In genomic region chr16:91885389-91886122, GRCm38 (mm10) we compare ENCODE assay signal across 8 mouse cellular contexts.
A peak's percentile ranks its signal among the peaks of the same experiment; 100 is the strongest.
DNase-seq lines count a peak whose midpoint lies in the region; ATAC-seq lines count a peak whose summit lies in the region.

No protein-coding gene starts in this region.

- H3K27me3 ChIP-seq in embryonic facial prominence, embryonic 11.5 days (ENCODE audit: control insufficient read depth, insufficient read depth, low read length) = no peaks in the 10 kb centered on the region
- no peaks in the 10 kb centered on the region for H3K27me3 ChIP-seq in hindbrain, embryonic 15.5 days
- no peaks in the 10 kb centered on the region for H3K27me3 ChIP-seq in lung, embryonic 15.5 days

- 7% methylated on average over 19 of the region's 19 CpGs for WGBS in embryonic facial prominence, embryonic 11.5 days
- 10% methylated on average over 19 of the region's 19 CpGs for WGBS in hindbrain, embryonic 15.5 days
- 7% methylated on average over 17 of the region's 19 CpGs for WGBS in lung, embryonic 15.5 days

- peak overlapping the region; percentile 19; the same call in 1 of the 2 replicates for H3K4me2 ChIP-seq in embryonic facial prominence, embryonic 11.5 days (ENCODE audit: low read depth, low read length)
- peak overlapping the region; percentile 32; the same call in 1 of the 2 replicates for H3K4me2 ChIP-seq in hindbrain, embryonic 15.5 days
- H3K4me2 ChIP-seq in lung, embryonic 15.5 days = peak overlapping the region; percentile 42

- no peak overlapping the region for H3K27ac ChIP-seq in embryonic facial prominence, embryonic 11.5 days (replicated peaks; ENCODE audit: low read depth, low read length)
- H3K27ac ChIP-seq in hindbrain, embryonic 15.5 days (replicated peaks) = peak overlapping the region; percentile 50
- no peak overlapping the region for H3K27ac ChIP-seq in lung, embryonic 15.5 days

- no peak overlapping the region; the same call in 1 of the 2 replicates for H3K9ac ChIP-seq in embryonic facial prominence, embryonic 11.5 days (replicated peaks; ENCODE audit: low read length)
- H3K9ac ChIP-seq in hindbrain, embryonic 15.5 days = no peak overlapping the region
- no peak overlapping the region for H3K9ac ChIP-seq in lung, embryonic 15.5 days

- ATAC-seq in embryonic facial prominence, embryonic 11.5 days (replicated peaks; ENCODE audit: insufficient number of reproducible peaks, low FRiP score, low TSS enrichment, low read depth) = 0 out of 2 replicates have a peak, but pooled peaks have one; percentile 10
- peak; percentile 45; the same call in 1 of the 2 replicates for ATAC-seq in hindbrain, embryonic 15.5 days (ENCODE audit: low FRiP score, low read depth)
- ATAC-seq in lung, embryonic 15.5 days (ENCODE audit: borderline replicate concordance, extremely low read depth, low FRiP score, low TSS enrichment) = 0 out of 2 replicates have a peak, but pooled peaks have one; percentile 14

- H3K4me3 ChIP-seq in embryonic facial prominence, embryonic 11.5 days (ENCODE audit: low read depth, low read length) = no peak overlapping the region
- H3K4me3 ChIP-seq in hindbrain, embryonic 15.5 days = no peak overlapping the region
- 0 out of 2 replicates have a peak overlapping the region, but pooled peaks have one; percentile 1 for H3K4me3 ChIP-seq in lung, embryonic 15.5 days

- H3K4me1 ChIP-seq in embryonic facial prominence, embryonic 11.5 days (ENCODE audit: control insufficient read depth, insufficient read depth, low read length) = peaks cover 3% of the 10 kb centered on the region; the same call in 1 of the 2 replicates
- peaks cover 14% of the 10 kb centered on the region for H3K4me1 ChIP-seq in hindbrain, embryonic 15.5 days (replicated peaks)
- H3K4me1 ChIP-seq in lung, embryonic 15.5 days = peaks cover 19% of the 10 kb centered on the region

- no peaks in the 10 kb centered on the region for H3K9me3 ChIP-seq in embryonic facial prominence, embryonic 11.5 days (replicated peaks; ENCODE audit: control insufficient read depth, low read length)
- no peaks in the 10 kb centered on the region for H3K9me3 ChIP-seq in hindbrain, embryonic 15.5 days
- no peaks in the 10 kb centered on the region for H3K9me3 ChIP-seq in lung, embryonic 15.5 days

- H3K36me3 ChIP-seq in embryonic facial prominence, embryonic 11.5 days (replicated peaks; ENCODE audit: control insufficient read depth, insufficient read depth, low read depth, low read length) = no peaks in the 10 kb centered on the region
- peaks cover 19% of the 10 kb centered on the region for H3K36me3 ChIP-seq in hindbrain, embryonic 15.5 days
- no peaks in the 10 kb centered on the region for H3K36me3 ChIP-seq in lung, embryonic 15.5 days

- DNase-seq in ovary, postnatal 36 days (ENCODE audit: low spot score) = peak; percentile 33
- DNase-seq in ovary, postnatal 10 days (ENCODE audit: low spot score) = no peak
- DNase-seq in embryonic facial prominence, embryonic 11.5 days (ENCODE audit: low spot score) = peak; percentile 68
- DNase-seq in retina, postnatal 7 days (ENCODE audit: low read depth, low spot score) = peak; percentile 38
- no peak for DNase-seq in urinary bladder, adult 2 months (ENCODE audit: low spot score)
- DNase-seq in cerebellum, adult 11-12 months = no peak

Comparison
In these comparisons a context has a peak if more than half of its experiments do, and no peak if none do; other contexts are left out.
1. DNase-seq: peak in ovary, postnatal 36 days (single experiment), embryonic facial prominence, embryonic 11.5 days (single experiment) and retina, postnatal 7 days (single experiment); none in ovary, postnatal 10 days (single experiment), urinary bladder, adult 2 months (single experiment) and cerebellum, adult 11-12 months (single experiment).
2. Peak in every context shown above with its lines, with median percentiles within 50 percentile points of each other: ATAC-seq and H3K4me2 ChIP-seq.